Mouse (Mus musculus): ENCODE data around the gene Tram2. TPM values are rescaled to one million over a fixed set of nuclear protein-coding genes. Genes with fewer than 3 reads are reported as not detected.

The Tram2 gene
- total and polyA plus RNA-seq, 3 experiments: 0.54 to 2.9 TPM; not detected in 1

DNA sequence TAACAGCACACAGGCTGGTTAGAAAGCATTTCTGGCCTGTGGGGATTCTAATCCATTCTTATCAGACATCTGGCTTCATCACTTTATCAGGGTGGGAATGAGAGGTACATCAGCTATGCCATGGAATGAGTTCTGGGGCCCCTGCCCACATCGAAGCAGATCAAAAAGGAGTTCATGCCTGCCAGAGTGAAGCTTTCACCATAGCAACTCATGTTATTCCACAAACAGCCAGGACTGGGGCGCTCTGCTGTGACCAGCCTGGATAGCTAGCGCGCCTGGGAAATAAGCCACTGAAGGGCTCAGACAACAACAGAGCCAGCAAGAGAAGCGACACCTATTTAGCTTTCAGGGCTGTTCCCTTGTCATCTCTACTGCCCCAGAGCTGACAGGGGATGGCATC, 4.8 kb downstream of the Tram2 start:
- DNase-seq (ENCODE audit: low read depth, low spot score): no peak
- Histone ChIP-seq H3K79me2 (ENCODE audit: control insufficient read depth, insufficient read depth, low read length, poor library complexity) (no peaks in the 10 kb centered on the region), H3K4me3 (ENCODE audit: control insufficient read depth in 1 of 2, insufficient read depth in 1 of 2, low read depth in 2 of 2, low read length in 2 of 2) (no peak overlapping the region), H3K27ac (ENCODE audit: control insufficient read depth, low read depth, low read length) (no peak overlapping the region), H3K4me1 (ENCODE audit: control insufficient read depth in 1 of 2, insufficient read depth in 2 of 2, low read length in 2 of 2) (peaks cover under 1 to 7% of the 10 kb centered on the region in 2 experiments; a peak in 1 of 4 replicates), H3K9me3 (replicated peaks; ENCODE audit: insufficient read depth, low read length) (no peaks in the 10 kb centered on the region), H3K36me3 (ENCODE audit: control insufficient read depth in 1 of 2, insufficient read depth in 2 of 2, low read length in 2 of 2) (no peaks in the 10 kb centered on the region; a peak in 1 of 4 replicates), H3K27me3 (ENCODE audit: control insufficient read depth in 1 of 2, insufficient read depth in 2 of 2, low read length in 2 of 2) (no peaks in the 10 kb centered on the region), H3K9ac (ENCODE audit: control insufficient read depth, low read depth, low read length, poor library complexity, severe bottlenecking) (no peak overlapping the region)
- TF ChIP-seq GABPA (IDR thresholded peaks at IDR 0.05; ENCODE audit: low read depth, low read length) (no peak), KAT2A (conservative IDR thresholded peaks at IDR 0.05; ENCODE audit: low read depth, low read length) (no peak)

DNA sequence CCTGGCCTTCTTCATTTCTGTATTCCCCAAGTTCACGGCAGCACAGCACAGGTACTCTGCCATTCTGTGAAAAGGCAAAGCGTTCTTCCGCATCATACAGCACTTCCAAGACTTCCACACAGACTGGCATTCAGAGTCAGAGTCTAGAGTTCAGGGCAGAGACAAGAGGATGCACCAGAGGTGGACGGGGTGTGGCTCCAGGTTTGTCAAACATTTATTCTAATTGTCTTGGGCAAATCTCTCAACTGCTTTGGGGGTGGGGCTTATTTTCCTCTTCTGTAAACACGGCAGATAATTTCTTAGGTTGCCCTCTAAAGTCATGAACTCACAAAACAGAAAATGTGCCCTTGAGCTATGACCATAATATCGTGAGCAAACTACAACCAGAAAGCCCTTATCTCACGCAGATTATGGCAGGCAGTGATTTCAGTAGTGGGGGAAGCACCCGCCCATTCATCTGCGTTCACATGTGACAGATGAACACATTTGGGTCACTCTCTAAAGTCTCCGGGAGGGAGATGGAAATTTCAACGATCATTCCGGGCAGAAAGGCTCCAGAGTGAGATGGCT, 6.1 kb downstream of the Tram2 start:
- Histone ChIP-seq H3K4me1 (ENCODE audit: control insufficient read depth in 1 of 2, insufficient read depth in 2 of 2, low read length in 2 of 2) (peaks cover 6 to 13% of the 10 kb centered on the region in 2 experiments; a peak in 3 of 4 replicates), H3K36me3 (ENCODE audit: control insufficient read depth in 1 of 2, insufficient read depth in 2 of 2, low read length in 2 of 2) (peaks cover 0 to 9% of the 10 kb centered on the region in 2 experiments; a peak in 2 of 4 replicates), H3K4me3 (ENCODE audit: control insufficient read depth in 1 of 2, insufficient read depth in 1 of 2, low read depth in 2 of 2, low read length in 2 of 2) (no peak overlapping the region), H3K9ac (ENCODE audit: control insufficient read depth, low read depth, low read length, poor library complexity, severe bottlenecking) (no peak overlapping the region), H3K27me3 (ENCODE audit: control insufficient read depth in 1 of 2, insufficient read depth in 2 of 2, low read length in 2 of 2) (no peaks in the 10 kb centered on the region), H3K27ac (ENCODE audit: control insufficient read depth, low read depth, low read length) (no peak overlapping the region), H3K9me3 (replicated peaks; ENCODE audit: insufficient read depth, low read length) (no peaks in the 10 kb centered on the region), H3K79me2 (ENCODE audit: control insufficient read depth, insufficient read depth, low read length, poor library complexity) (no peaks in the 10 kb centered on the region)
- TF ChIP-seq ELF1 (IDR thresholded peaks at IDR 0.05; ENCODE audit: low read depth, low read length): no peak
- TF ChIP-seq RCOR1 (IDR thresholded peaks at IDR 0.05; ENCODE audit: low read depth, low read length): no peak
- TF ChIP-seq MXI1 (IDR thresholded peaks at IDR 0.05; ENCODE audit: low read depth, low read length): no peak
- no peak for TF ChIP-seq POLR2AphosphoS2 (IDR thresholded peaks at IDR 0.05; ENCODE audit: low read length)
- TF ChIP-seq MEF2A (IDR thresholded peaks at IDR 0.05; ENCODE audit: extremely low read depth, insufficient replicate concordance, low read depth, low read length, poor library complexity, severe bottlenecking): no peak
- TF ChIP-seq POLR2AphosphoS5 (IDR thresholded peaks at IDR 0.05; ENCODE audit: borderline replicate concordance, low read depth, low read length): no peak
- no peak for TF ChIP-seq MAZ (IDR thresholded peaks at IDR 0.05; ENCODE audit: low read depth, low read length)
- TF ChIP-seq KAT2A (conservative IDR thresholded peaks at IDR 0.05; ENCODE audit: low read depth, low read length): no peak
- TF ChIP-seq E2F4 (IDR thresholded peaks at IDR 0.05; ENCODE audit: borderline replicate concordance, low read depth, low read length): no peak
- TF ChIP-seq SMC3 (IDR thresholded peaks at IDR 0.05; ENCODE audit: low read depth, low read length): no peak
- TF ChIP-seq USF1 (IDR thresholded peaks at IDR 0.05; ENCODE audit: low read depth, low read length): no peak
- no peak for TF ChIP-seq CTCF (IDR thresholded peaks at IDR 0.05 in 2 of 3, conservative IDR thresholded peaks at IDR 0.05 in 1 of 3; ENCODE audit: control insufficient read depth in 1 of 3, insufficient read depth in 1 of 3, low read depth in 2 of 3, low read length in 3 of 3, poor library complexity in 1 of 3, severe bottlenecking in 1 of 3)
- no peak for TF ChIP-seq NELFE (IDR thresholded peaks at IDR 0.05; ENCODE audit: low read depth, low read length)
- no peak for DNase-seq (ENCODE audit: low read depth, low spot score)

DNA sequence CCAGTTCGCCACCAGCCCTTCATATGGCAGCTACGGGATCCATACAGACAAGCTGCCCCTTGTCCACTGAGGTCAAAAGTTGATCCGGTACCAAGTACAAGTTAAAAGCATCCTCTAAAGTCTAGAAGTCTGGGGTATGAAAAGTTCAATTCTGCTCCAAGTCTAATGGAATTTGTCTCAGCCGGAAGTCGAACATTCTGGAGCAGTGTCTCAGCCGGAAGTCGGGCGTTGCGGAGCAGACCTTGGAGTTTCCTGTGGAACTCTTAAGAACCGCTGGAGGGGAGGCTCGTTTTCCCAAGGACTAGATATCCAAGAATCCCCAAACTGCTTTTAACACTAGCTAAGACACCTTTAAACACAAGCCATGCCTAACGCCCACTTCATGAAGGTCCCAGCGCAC, 8.4 kb downstream of the Tram2 start:
- peaks cover 0 to 9% of the 10 kb centered on the region in 2 experiments; a peak in 2 of 4 replicates for H3K36me3 ChIP-seq (ENCODE audit: control insufficient read depth in 1 of 2, insufficient read depth in 2 of 2, low read length in 2 of 2)
- no peaks in the 10 kb centered on the region for H3K79me2 ChIP-seq (ENCODE audit: control insufficient read depth, insufficient read depth, low read length, poor library complexity)
- no peaks in the 10 kb centered on the region for H3K27me3 ChIP-seq (ENCODE audit: control insufficient read depth in 1 of 2, insufficient read depth in 2 of 2, low read length in 2 of 2)
- H3K4me3 ChIP-seq (ENCODE audit: control insufficient read depth in 1 of 2, insufficient read depth in 1 of 2, low read depth in 2 of 2, low read length in 2 of 2): no peak overlapping the region
- no peak overlapping the region for H3K27ac ChIP-seq (ENCODE audit: control insufficient read depth, low read depth, low read length)
- no peaks in the 10 kb centered on the region for H3K9me3 ChIP-seq (replicated peaks; ENCODE audit: insufficient read depth, low read length)
- no peak overlapping the region for H3K9ac ChIP-seq (ENCODE audit: control insufficient read depth, low read depth, low read length, poor library complexity, severe bottlenecking)
- DNase-seq (ENCODE audit: low read depth, low spot score): no peak
- H3K4me1 ChIP-seq (ENCODE audit: control insufficient read depth in 1 of 2, insufficient read depth in 2 of 2, low read length in 2 of 2): peaks cover 5 to 13% of the 10 kb centered on the region in 2 experiments; a peak in 3 of 4 replicates
- TF ChIP-seq ZMIZ1 (IDR thresholded peaks at IDR 0.05; ENCODE audit: low read depth, low read length): no peak
- no peak for TF ChIP-seq RCOR1 (IDR thresholded peaks at IDR 0.05; ENCODE audit: low read depth, low read length)
- no peak for TF ChIP-seq ZC3H11A (IDR thresholded peaks at IDR 0.05; ENCODE audit: low read depth, low read length)
- no peak for TF ChIP-seq ETS1 (IDR thresholded peaks at IDR 0.05; ENCODE audit: low read depth, low read length)
- TF ChIP-seq RAD21 (IDR thresholded peaks at IDR 0.05; ENCODE audit: low read depth, low read length): no peak
- no peak for TF ChIP-seq HCFC1 (IDR thresholded peaks at IDR 0.05; ENCODE audit: low read depth, low read length)
- TF ChIP-seq BHLHE40 (IDR thresholded peaks at IDR 0.05; ENCODE audit: borderline replicate concordance, low read depth, low read length): no peak
- TF ChIP-seq USF2 (IDR thresholded peaks at IDR 0.05; ENCODE audit: borderline replicate concordance in 1 of 2, insufficient read depth in 1 of 2, low read depth in 1 of 2, low read length in 2 of 2): no peak
- TF ChIP-seq MAX (IDR thresholded peaks at IDR 0.05; ENCODE audit: low read length): no peak
- no peak for TF ChIP-seq USF1 (IDR thresholded peaks at IDR 0.05; ENCODE audit: low read depth, low read length)
- TF ChIP-seq POLR2AphosphoS2 (IDR thresholded peaks at IDR 0.05; ENCODE audit: low read length): no peak
- no peak for TF ChIP-seq MAZ (IDR thresholded peaks at IDR 0.05; ENCODE audit: low read depth, low read length)
- no peak for TF ChIP-seq ZKSCAN1 (IDR thresholded peaks at IDR 0.05; ENCODE audit: low read depth, low read length)
- no peak for TF ChIP-seq MYB (IDR thresholded peaks at IDR 0.05; ENCODE audit: low read depth, low read length)
- TF ChIP-seq ZNF384 (IDR thresholded peaks at IDR 0.05; ENCODE audit: low read depth, low read length): no peak

All from MEL (cell line).